Mouse (Mus musculus): ENCODE results near the gene Fbxw4. TPM values are rescaled to one million over a fixed set of nuclear protein-coding genes. Genes with fewer than 3 reads are reported as not detected.
A peak's percentile ranks its signal among the peaks of the same experiment; 100 is the strongest.

The Fbxw4 gene
- polyA plus RNA-seq, 2 experiments, result 6.6 to 52.2 TPM

- no peak for TF ChIP-seq POLR2A (IDR thresholded peaks at IDR 0.05; ENCODE audit: borderline replicate concordance, extremely low read depth, insufficient read depth, insufficient read length)
- H3K36me3 ChIP-seq (ENCODE audit: control insufficient read depth, insufficient read depth, low read length), result no peaks in the 10 kb centered on the region
- H3K4me1 ChIP-seq (ENCODE audit: control insufficient read depth, insufficient read depth, low read length), result peaks cover 9% of the 10 kb centered on the region
- H3K4me2 ChIP-seq (replicated peaks; ENCODE audit: low read depth, low read length, severe bottlenecking), result no peak overlapping the region
- 65% methylated on average over 2 of the region's 2 CpGs for WGBS
- no peak overlapping the region for H3K27ac ChIP-seq (replicated peaks; ENCODE audit: low read depth, low read length)
- H3K4me3 ChIP-seq (replicated peaks; ENCODE audit: low read length), result no peak overlapping the region
- H3K9ac ChIP-seq (ENCODE audit: low read depth, low read length, severe bottlenecking), result no peak overlapping the region
- DNase-seq (ENCODE audit: low spot score) (no peak), ATAC-seq (ENCODE audit: low FRiP score, low read depth) (no peak)
- no peaks in the 10 kb centered on the region for H3K27me3 ChIP-seq (ENCODE audit: control insufficient read depth, insufficient read depth, low read length)
- H3K9me3 ChIP-seq (ENCODE audit: control insufficient read depth, low read length), result no peaks in the 10 kb centered on the region
Measured at GRCm38 (mm10) chr19:45663851-45664250, 3.7 kb upstream of the Fbxw4 start.

DNA sequence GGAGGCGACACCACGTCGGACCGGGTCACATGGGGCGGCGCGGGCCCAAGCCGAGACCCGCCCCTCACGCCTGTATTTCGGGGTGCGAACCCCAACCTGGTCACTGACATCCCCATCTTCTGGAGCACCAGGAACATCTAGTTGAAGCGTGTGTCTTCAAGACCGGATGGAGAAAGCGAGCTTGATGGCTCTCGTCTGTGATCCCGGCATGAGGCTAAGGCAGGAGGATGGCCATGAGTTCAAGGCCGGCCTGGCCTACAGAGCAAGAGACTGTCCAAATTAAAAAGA is 335 bp upstream of the Fbxw4 start:
- H3K4me2 ChIP-seq (replicated peaks; ENCODE audit: low read depth, low read length, severe bottlenecking), result peak overlapping the region; percentile 82
- TF ChIP-seq POLR2A (IDR thresholded peaks at IDR 0.05; ENCODE audit: borderline replicate concordance, extremely low read depth, insufficient read depth, insufficient read length), result no peak

GRCm38 (mm10) chr19:45659301-45659737 is 793 bp downstream of the Fbxw4 start:
- Histone ChIP-seq H3K4me3 (replicated peaks; ENCODE audit: low read length) (peak overlapping the region; percentile 79), H3K27ac (replicated peaks; ENCODE audit: low read depth, low read length) (peak overlapping the region; percentile 95), H3K4me1 (ENCODE audit: control insufficient read depth, insufficient read depth, low read length) (peaks cover 34% of the 10 kb centered on the region), H3K27me3 (ENCODE audit: control insufficient read depth, insufficient read depth, low read length) (no peaks in the 10 kb centered on the region), H3K9ac (ENCODE audit: low read depth, low read length, severe bottlenecking) (peak overlapping the region; percentile 99), H3K9me3 (ENCODE audit: control insufficient read depth, low read length) (no peaks in the 10 kb centered on the region), H3K36me3 (ENCODE audit: control insufficient read depth, insufficient read depth, low read length) (no peaks in the 10 kb centered on the region), H3K4me2 (replicated peaks; ENCODE audit: low read depth, low read length, severe bottlenecking) (peak overlapping the region; percentile 82)
- no peak for TF ChIP-seq POLR2A (IDR thresholded peaks at IDR 0.05; ENCODE audit: borderline replicate concordance, extremely low read depth, insufficient read depth, insufficient read length)
- DNase-seq (ENCODE audit: low spot score) (peak; percentile 16), ATAC-seq (ENCODE audit: low FRiP score, low read depth) (no peak)
- 2% methylated on average over 7 of the region's 18 CpGs for WGBS

More for the DNA sequence above, 335 bp upstream of the Fbxw4 start:
- 14% methylated on average over 18 of the region's 18 CpGs for WGBS
- DNase-seq (ENCODE audit: low spot score), result no peak
- Histone ChIP-seq H3K4me3 (replicated peaks; ENCODE audit: low read length) (peak overlapping the region; percentile 79), H3K27me3 (ENCODE audit: control insufficient read depth, insufficient read depth, low read length) (no peaks in the 10 kb centered on the region), H3K36me3 (ENCODE audit: control insufficient read depth, insufficient read depth, low read length) (no peaks in the 10 kb centered on the region), H3K4me1 (ENCODE audit: control insufficient read depth, insufficient read depth, low read length) (peaks cover 31% of the 10 kb centered on the region), H3K9me3 (ENCODE audit: control insufficient read depth, low read length) (no peaks in the 10 kb centered on the region), H3K9ac (ENCODE audit: low read depth, low read length, severe bottlenecking) (peak overlapping the region; percentile 99), H3K27ac (replicated peaks; ENCODE audit: low read depth, low read length) (peak overlapping the region; percentile 95)
- no peak; the same call in 1 of the 2 replicates for ATAC-seq (ENCODE audit: low FRiP score, low read depth)

GRCm38 (mm10) chr19:45658556-45659268 is 1.4 kb downstream of the Fbxw4 start:
- peak overlapping the region; percentile 82 for H3K4me2 ChIP-seq (replicated peaks; ENCODE audit: low read depth, low read length, severe bottlenecking)
- peak overlapping the region; percentile 99 for H3K9ac ChIP-seq (ENCODE audit: low read depth, low read length, severe bottlenecking)
- H3K27ac ChIP-seq (replicated peaks; ENCODE audit: low read depth, low read length), result 0 out of 2 replicates have a peak overlapping the region, but pooled peaks have one; percentile 95
- H3K36me3 ChIP-seq (ENCODE audit: control insufficient read depth, insufficient read depth, low read length), result no peaks in the 10 kb centered on the region
- no peaks in the 10 kb centered on the region for H3K27me3 ChIP-seq (ENCODE audit: control insufficient read depth, insufficient read depth, low read length)
- TF ChIP-seq POLR2A (IDR thresholded peaks at IDR 0.05; ENCODE audit: borderline replicate concordance, extremely low read depth, insufficient read depth, insufficient read length), result no peak
- ATAC-seq (ENCODE audit: low FRiP score, low read depth), result no peak
- H3K4me1 ChIP-seq (ENCODE audit: control insufficient read depth, insufficient read depth, low read length), result peaks cover 34% of the 10 kb centered on the region
- H3K4me3 ChIP-seq (replicated peaks; ENCODE audit: low read length), result peak overlapping the region; percentile 79
- 61% methylated on average over 10 of the region's 10 CpGs for WGBS
- H3K9me3 ChIP-seq (ENCODE audit: control insufficient read depth, low read length), result no peaks in the 10 kb centered on the region
- no peak for DNase-seq (ENCODE audit: low spot score)

DNA sequence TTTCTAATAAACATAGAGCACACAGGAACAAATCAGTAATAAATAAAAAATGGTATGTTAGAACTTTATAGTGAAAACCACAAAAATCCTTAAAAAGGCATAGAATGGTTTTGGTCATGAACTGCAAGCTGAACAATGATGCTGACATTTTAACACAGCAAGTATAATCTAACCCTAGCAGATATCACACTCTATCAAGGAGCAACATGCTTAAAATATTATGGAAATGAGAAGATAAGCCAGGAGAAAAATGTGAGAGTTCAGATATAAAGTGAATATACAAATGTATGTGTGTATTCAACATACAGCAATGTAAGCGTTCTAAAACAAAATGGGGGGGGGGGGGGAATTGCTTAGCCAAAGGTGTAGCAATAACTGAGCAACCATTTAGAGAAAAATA is 2.3 kb downstream of the Fbxw4 start:
- Histone ChIP-seq H3K4me2 (replicated peaks; ENCODE audit: low read depth, low read length, severe bottlenecking) (no peak overlapping the region), H3K9ac (ENCODE audit: low read depth, low read length, severe bottlenecking) (no peak overlapping the region), H3K9me3 (ENCODE audit: control insufficient read depth, low read length) (no peaks in the 10 kb centered on the region), H3K4me1 (ENCODE audit: control insufficient read depth, insufficient read depth, low read length) (peaks cover 38% of the 10 kb centered on the region), H3K27ac (replicated peaks; ENCODE audit: low read depth, low read length) (no peak overlapping the region), H3K36me3 (ENCODE audit: control insufficient read depth, insufficient read depth, low read length) (no peaks in the 10 kb centered on the region), H3K27me3 (ENCODE audit: control insufficient read depth, insufficient read depth, low read length) (no peaks in the 10 kb centered on the region), H3K4me3 (replicated peaks; ENCODE audit: low read length) (no peak overlapping the region)
- 91% methylated on average over 1 of the region's 1 CpGs for WGBS
- ATAC-seq (ENCODE audit: low FRiP score, low read depth) (no peak), DNase-seq (ENCODE audit: low spot score) (no peak)
- no peak for TF ChIP-seq POLR2A (IDR thresholded peaks at IDR 0.05; ENCODE audit: borderline replicate concordance, extremely low read depth, insufficient read depth, insufficient read length)

Data from limb, embryonic 14.5 days (tissue).